Mouse (Mus musculus) CH12.LX (cell line): ENCODE results near the gene Pde6d.

Experiments
- CTCF ChIP-seq, 2 experiments: IDR thresholded peaks in 1 of 2; conservative IDR thresholded peaks in 1 of 2; 2 replicates each; pipeline ENCODE4 v1.5.1; 2011 to 2012; ENCODE audit warnings: low read depth in 2 of 2, low read length in 2 of 2, improper control_type of control experiment in 1 of 2, inconsistent platforms in 1 of 2, mild to moderate bottlenecking in 1 of 2, moderate library complexity in 1 of 2
- EP300 ChIP-seq: IDR thresholded peaks from 2 replicates; pipeline ENCODE4 v1.6.1; 2011; ENCODE audit warnings: low read length, improper control_type of control experiment

DNA sequence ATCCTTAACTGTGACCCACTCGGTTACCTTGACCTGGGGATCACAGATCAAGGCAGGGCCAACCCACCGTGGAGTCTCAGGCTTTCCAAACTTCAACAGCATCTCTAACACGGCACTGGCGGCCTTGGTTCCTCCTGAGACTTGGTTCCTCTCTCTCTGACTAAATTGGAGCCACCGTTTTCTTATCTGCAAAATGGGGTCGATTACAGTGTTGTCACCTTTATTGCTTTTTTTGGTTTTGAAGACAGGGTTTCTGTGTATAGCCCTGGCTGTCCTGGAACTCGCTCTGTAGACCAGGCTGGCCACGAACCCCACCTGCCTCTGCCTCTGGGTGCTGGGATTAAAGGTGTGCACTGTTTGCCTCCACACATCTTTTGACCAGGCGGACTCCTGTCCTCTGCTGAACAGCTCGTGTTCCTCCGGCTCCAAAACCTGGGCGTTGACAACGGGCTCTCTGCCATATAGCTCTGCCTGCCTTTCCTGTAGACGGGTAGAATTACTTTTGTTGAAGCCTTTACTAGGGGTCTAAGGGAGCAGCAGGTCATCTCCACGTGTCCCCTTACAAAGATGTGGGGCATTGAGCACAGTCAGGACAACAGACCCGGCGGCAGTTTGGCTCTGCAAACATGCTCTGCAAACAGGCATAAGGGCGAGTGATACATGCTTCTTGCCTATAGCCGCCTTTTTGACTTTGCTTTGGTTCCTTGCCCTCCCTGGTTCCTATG is 77.6 kb downstream of the Pde6d start:
- TF ChIP-seq EP300: no peak
- TF ChIP-seq CTCF (conservative IDR thresholded peaks at IDR 0.05 in 1 of 2, IDR thresholded peaks at IDR 0.05 in 1 of 2; ENCODE audit: low read depth in 2 of 2, low read length in 2 of 2): no peak
